Mouse (Mus musculus): ENCODE measurements at regions not wholly inside any gene's neighbourhood (a gene's known extent, or its start where the extent isn't known, plus 50 kb on each side); places are given as distances from the start of the nearest gene placed in this dataset.
A peak's percentile ranks its signal among the peaks of the same experiment; 100 is the strongest.
"Not testable (repeated sequence)": the region's sequence is repeated elsewhere in the genome, so short reads cannot be mapped to it uniquely, and the experiment has no call there.

- DNase-seq (ENCODE audit: low spot score in 2 of 2): no peak
Observed at GRCm38 (mm10) chr2:3864872-3865271, 152.6 kb upstream of the Frmd4a start.

- not testable (repeated sequence) for DNase-seq (ENCODE audit: low spot score in 2 of 2)
Observed at GRCm38 (mm10) chr2:3866736-3867135, 150.8 kb upstream of the Frmd4a start.

- DNase-seq (ENCODE audit: low spot score in 2 of 2): no peak
Observed at GRCm38 (mm10) chr2:3869701-3870100, 147.8 kb upstream of the Frmd4a start.

- DNase-seq (ENCODE audit: low spot score in 2 of 2): no peak
Observed at GRCm38 (mm10) chr2:3871748-3872147, 145.8 kb upstream of the Frmd4a start.

- no peak for DNase-seq (ENCODE audit: low spot score in 2 of 2)
Observed at GRCm38 (mm10) chr2:3887000-3887399, 130.5 kb upstream of the Frmd4a start.

GRCm38 (mm10) chr2:3887845-3888433 lies 129.6 kb upstream of the Frmd4a start:
- DNase-seq (ENCODE audit: low spot score in 2 of 2): no peak

- DNase-seq (ENCODE audit: low spot score in 2 of 2): no peak
Observed at GRCm38 (mm10) chr2:3889381-3889780, 128.1 kb upstream of the Frmd4a start.

- DNase-seq (ENCODE audit: low spot score in 2 of 2): no peak
Observed at GRCm38 (mm10) chr2:3890462-3890861, 127.1 kb upstream of the Frmd4a start.

- no peak for DNase-seq (ENCODE audit: low spot score in 2 of 2)
Observed at GRCm38 (mm10) chr2:3907026-3907425, 110.5 kb upstream of the Frmd4a start.

- DNase-seq (ENCODE audit: low spot score in 2 of 2): no peak
Observed at GRCm38 (mm10) chr2:3908192-3908591, 109.3 kb upstream of the Frmd4a start.

GRCm38 (mm10) chr2:3910086-3910891 lies 107.2 kb upstream of the Frmd4a start:
- DNase-seq (ENCODE audit: low spot score in 2 of 2): peak; percentile 35 to 36

GRCm38 (mm10) chr2:3915141-3915540 lies 102.4 kb upstream of the Frmd4a start:
- DNase-seq (ENCODE audit: low spot score in 2 of 2): no peak

- no peak for DNase-seq (ENCODE audit: low spot score in 2 of 2)
Observed at GRCm38 (mm10) chr2:3916365-3916764, 101.2 kb upstream of the Frmd4a start.

GRCm38 (mm10) chr2:3918156-3918555 lies 99.4 kb upstream of the Frmd4a start:
- no peak for DNase-seq (ENCODE audit: low spot score in 2 of 2)

- DNase-seq (ENCODE audit: low spot score in 2 of 2): no peak
Observed at GRCm38 (mm10) chr2:3919893-3920292, 97.6 kb upstream of the Frmd4a start.

- not testable (repeated sequence) for DNase-seq (ENCODE audit: low spot score in 2 of 2)
Observed at GRCm38 (mm10) chr2:3921084-3921483, 96.4 kb upstream of the Frmd4a start.

GRCm38 (mm10) chr2:3922739-3923138 lies 94.8 kb upstream of the Frmd4a start:
- peak; percentile 53 to 54 for DNase-seq (ENCODE audit: low spot score in 2 of 2)

GRCm38 (mm10) chr2:3924696-3925095 lies 92.8 kb upstream of the Frmd4a start:
- no peak for DNase-seq (ENCODE audit: low spot score in 2 of 2)

GRCm38 (mm10) chr2:3925199-3925598 lies 92.3 kb upstream of the Frmd4a start:
- DNase-seq (ENCODE audit: low spot score in 2 of 2): peak; percentile 24 to 27

GRCm38 (mm10) chr2:3926129-3926528 lies 91.4 kb upstream of the Frmd4a start:
- no peak for DNase-seq (ENCODE audit: low spot score in 2 of 2)

GRCm38 (mm10) chr2:3927141-3927810 lies 90.2 kb upstream of the Frmd4a start:
- DNase-seq (ENCODE audit: low spot score in 2 of 2): peak; percentile 54 to 65

GRCm38 (mm10) chr2:3927853-3928252 lies 89.7 kb upstream of the Frmd4a start:
- no peak for DNase-seq (ENCODE audit: low spot score in 2 of 2)

GRCm38 (mm10) chr2:3930650-3931049 lies 86.9 kb upstream of the Frmd4a start:
- no peak for DNase-seq (ENCODE audit: low spot score in 2 of 2)
